Mouse (Mus musculus): ENCODE results near the gene Ttc7.

The Ttc7 gene

GRCm38 (mm10) chr17:87314530-87314946 lies 31.9 kb downstream of the Ttc7 start:
- DNase-seq (ENCODE audit: low spot score in 2 of 2) = no peak

DNA sequence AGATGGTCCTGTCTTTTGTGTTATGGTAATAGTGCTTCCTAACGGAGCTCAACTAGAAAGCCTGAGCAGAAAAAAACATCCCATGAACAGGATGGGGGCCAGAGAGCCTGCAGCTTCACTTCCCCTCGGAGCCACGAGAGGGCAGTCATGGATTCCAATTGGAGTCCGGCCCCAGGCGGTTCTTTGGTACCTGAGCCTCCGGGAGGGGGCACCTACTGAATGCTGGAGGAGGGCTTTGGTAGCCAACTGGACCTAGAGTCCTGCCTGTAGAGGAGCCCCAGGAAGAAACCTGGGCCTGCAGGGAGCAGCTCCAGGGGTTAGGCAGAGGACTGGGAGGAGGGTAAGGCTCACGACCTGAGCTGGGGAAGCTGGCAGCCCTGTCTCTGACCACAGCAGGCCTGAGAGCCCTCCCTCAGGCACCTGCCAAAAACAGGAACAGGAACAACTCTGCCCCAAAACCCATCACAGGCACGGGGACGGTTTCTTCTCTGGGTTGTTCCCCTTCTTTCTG lies 32.4 kb downstream of the Ttc7 start:
- peak; percentile 88 to 95 for DNase-seq (ENCODE audit: low spot score in 2 of 2)

- DNase-seq (ENCODE audit: low spot score in 2 of 2) = no peak
Observed at GRCm38 (mm10) chr17:87315891-87316763, 33.4 kb downstream of the Ttc7 start.

DNA sequence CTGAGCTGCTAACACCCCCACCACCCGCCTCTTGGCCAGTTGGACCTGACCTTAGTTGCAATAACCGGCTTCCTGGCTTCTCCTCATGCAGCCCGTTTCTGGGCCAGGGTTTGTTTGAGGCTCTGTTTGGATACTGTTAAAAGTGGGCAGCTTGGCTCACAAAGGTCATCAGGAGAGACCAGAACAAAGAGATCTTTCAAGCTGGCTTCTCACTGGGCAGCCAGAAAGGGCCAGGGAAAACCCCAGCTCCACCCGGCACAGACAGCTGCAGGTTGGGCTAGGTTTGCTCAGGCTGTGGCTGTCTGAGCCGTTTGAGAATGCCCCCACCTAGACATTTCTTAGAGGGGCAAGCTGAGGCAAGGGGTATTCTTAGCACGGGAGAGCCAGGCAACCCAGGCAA lies 34.6 kb downstream of the Ttc7 start:
- DNase-seq (ENCODE audit: low spot score in 2 of 2) = no peak

GRCm38 (mm10) chr17:87317947-87318346 lies 35.3 kb downstream of the Ttc7 start:
- DNase-seq (ENCODE audit: low spot score in 2 of 2) = no peak

DNA sequence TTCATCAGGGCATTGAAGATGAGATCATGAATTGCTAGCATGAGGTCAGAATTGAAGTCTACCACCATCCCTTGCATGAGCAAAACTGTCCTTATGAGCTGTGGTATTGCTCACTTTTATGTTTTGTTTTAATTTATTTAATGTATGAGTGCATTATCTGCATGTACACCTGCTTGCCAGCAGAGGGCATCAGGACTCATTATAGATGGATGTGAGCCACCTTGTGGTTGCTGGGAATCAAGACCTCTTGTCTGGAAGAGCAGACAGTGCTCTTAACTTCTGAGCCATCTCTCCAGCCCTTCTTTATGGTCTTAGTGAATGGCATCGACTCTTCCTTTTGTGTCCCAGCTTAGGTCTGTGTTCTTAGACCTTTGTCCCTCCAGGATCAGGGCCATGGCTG lies 39.0 kb downstream of the Ttc7 start:
- no peak for DNase-seq (ENCODE audit: low spot score in 2 of 2)

- DNase-seq (ENCODE audit: low spot score in 2 of 2) = no peak
Observed at GRCm38 (mm10) chr17:87323215-87323614, 40.5 kb downstream of the Ttc7 start.

- DNase-seq (ENCODE audit: low spot score in 2 of 2) = no peak
Observed at GRCm38 (mm10) chr17:87325501-87325900, 42.8 kb downstream of the Ttc7 start.

DNA sequence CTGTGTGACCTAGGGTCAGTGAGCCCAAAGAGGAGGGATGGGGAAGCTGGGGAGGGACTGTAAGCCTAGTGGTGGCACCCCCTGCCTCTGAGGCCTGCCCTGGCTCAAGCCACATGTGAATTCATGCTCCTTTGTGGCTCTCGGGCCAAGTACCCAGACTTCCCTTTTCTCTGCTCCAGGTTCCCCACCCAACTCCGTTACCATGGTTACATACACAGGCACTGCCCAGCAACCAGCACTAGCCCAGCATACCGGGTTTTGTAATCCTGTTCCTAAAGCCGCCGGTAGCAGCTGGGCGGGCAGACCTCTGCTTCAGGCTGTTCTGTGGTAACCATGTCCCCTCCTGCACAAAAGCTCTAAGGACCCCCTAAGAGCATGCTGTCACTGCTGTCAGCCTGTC lies 44.3 kb downstream of the Ttc7 start:
- no peak for DNase-seq (ENCODE audit: low spot score in 2 of 2)

GRCm38 (mm10) chr17:87327645-87328044 lies 45.0 kb downstream of the Ttc7 start:
- no peak for DNase-seq (ENCODE audit: low spot score in 2 of 2)

DNA sequence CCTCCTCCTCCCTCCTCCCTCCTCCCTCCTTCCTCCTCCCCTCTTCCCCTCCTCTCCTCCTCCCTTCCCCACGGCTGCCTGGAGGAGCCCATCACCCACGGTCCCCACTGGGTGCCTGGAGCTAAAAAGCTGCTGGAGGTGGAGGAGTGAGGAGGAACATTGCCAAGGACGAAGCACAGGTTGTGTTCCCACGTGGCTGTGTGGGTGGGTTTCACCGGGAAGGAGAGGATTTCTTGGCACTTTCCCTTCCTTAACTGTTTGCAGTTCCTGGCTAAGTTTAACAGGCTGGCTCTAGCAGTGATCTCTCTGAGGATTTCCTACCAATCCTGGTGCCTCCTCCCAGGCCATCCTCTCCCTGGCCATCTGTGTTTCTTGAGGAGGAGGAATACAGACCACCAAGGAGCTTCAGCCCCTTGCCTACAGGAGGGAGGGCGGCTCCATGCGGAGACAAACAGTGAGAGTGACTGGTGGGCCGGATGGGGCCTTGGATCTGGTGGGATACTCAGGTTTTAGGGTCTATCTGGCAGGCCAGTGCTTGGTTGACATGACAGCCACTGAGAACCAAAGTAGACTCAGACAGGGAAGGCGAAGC lies 45.6 kb downstream of the Ttc7 start:
- no peak for DNase-seq (ENCODE audit: low spot score in 2 of 2)

DNA sequence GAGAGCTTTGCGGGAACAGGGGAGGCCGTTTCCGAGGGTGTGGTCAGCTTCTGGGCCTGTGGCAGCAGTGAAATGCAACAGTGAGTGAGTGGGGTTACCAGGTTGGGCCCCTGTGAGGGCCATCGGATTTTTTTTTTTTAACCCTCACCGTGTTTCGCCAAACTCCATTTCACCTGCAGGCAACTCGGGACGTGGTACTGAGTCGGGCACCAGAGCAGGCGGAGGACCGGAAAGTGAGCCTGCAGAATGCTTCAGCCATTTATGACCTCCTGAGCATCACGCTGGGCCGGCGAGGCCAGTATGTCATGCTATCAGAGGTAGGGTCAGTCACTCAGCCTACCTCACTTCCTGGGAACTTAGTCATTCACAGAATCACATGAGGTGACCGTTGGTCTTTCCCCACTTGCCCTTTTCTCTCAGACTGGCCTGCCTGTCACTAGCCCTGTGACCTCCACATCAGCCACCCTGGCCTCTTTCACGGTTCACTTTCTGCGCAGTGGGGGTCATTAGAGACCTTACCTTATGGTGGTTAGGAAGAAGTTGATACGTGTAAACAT lies 46.5 kb downstream of the Ttc7 start:
- DNase-seq (ENCODE audit: low spot score in 2 of 2) = no peak

DNA sequence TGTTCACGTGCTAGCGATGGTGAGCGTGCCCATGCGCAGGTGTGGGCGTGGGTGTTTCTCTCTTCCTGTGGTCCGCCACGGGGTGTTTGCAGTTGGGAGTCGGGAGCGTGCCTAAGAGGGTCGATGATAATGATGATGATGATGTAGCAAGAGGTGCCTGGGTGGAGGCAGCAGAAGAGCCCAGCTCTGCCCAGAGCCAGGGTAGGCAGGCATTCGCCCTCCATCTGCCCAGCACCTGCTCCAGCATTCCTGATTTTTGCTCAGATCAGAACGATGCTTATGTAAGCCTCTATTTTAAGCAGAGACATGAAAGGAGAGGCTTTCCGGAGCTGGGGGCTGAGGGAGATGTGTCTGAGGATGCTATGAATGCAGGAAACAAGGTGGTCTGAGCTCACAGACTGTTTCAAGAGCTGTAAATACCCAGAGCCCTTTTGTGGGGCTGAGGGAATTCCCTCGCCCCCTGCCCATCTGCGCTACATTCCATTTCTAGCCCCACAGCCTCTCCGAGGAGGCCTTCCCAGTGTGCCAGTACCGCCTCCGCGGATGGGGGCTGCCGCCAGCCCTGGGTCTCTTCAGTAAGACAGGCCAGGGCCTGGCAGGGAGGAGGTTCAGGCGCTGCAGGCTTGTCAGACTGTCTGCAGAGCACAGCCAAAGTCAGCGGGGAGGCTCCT lies 47.7 kb downstream of the Ttc7 start:
- DNase-seq (ENCODE audit: low spot score in 2 of 2) = no peak

DNA sequence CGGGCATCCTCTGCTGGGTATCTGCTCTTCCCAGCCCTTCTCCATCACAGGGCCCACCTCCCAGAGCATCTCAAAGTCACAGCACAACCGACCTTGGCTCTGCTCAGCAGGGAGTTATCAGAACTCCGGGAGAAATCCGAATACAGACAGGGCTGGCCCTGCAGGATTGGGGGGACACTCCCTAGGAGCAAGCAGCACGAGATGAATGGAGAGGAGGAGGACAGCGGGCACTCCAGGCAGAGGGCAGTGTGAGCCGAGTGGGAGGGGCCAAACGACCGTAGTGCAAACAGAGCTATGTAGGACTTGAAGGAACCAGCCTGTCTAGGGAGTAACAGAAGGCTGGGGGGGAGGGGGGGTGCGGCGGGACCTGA lies 48.2 kb downstream of the Ttc7 start:
- DNase-seq (ENCODE audit: low spot score in 2 of 2) = no peak

GRCm38 (mm10) chr17:87331336-87332141 lies 48.9 kb downstream of the Ttc7 start:
- DNase-seq (ENCODE audit: low spot score in 2 of 2) = no peak

- no peak for DNase-seq (ENCODE audit: low spot score in 2 of 2)
Observed at GRCm38 (mm10) chr17:87332142-87332815, 49.6 kb downstream of the Ttc7 start.

- DNase-seq (ENCODE audit: low spot score in 2 of 2) = no peak
Observed at GRCm38 (mm10) chr17:87332887-87333286, 50.2 kb downstream of the Ttc7 start.

DNA sequence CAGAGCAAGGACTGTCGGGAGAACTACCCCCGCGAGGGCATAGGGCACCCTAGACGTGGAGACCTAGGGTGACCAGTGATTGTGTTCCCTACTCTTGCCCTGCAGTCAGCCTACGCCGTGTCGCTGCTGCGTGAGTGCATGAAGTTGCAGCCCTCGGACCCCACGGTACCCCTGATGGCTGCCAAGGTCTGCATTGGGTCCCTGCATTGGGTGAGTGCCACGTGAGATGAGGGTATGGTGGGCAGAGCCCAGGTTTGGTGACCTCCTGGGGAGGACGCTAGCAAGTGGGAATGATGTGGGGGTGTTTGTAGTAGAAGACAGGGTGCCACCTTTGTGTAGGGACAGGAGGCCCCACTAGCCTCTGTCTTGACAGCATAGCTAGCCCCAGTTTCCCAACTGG lies 51.5 kb downstream of the Ttc7 start:
- DNase-seq (ENCODE audit: low spot score in 2 of 2) = no peak

DNA sequence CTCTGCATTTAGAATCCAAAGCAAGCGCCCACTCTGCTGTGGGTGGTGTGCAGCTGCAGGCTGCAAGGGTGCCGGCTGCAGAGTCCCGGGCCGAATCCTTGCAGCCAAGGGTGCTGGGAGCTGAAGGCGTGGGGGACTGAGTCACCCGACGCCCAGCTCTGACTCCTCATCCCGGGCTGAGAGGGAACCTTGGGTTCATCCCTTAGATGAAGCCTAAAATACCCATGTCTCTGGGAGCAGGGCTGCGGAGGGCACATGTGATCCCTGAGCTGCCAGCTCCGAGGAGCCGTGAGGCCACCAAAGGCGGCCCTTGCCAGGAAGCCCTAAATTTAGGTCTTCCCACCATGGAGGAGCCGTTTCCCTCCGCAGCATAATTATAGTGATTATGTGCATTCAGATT lies 52.5 kb downstream of the Ttc7 start:
- no peak for DNase-seq (ENCODE audit: low spot score in 2 of 2)

GRCm38 (mm10) chr17:87335727-87336126 lies 53.0 kb downstream of the Ttc7 start:
- DNase-seq (ENCODE audit: low spot score in 2 of 2) = no peak

DNA sequence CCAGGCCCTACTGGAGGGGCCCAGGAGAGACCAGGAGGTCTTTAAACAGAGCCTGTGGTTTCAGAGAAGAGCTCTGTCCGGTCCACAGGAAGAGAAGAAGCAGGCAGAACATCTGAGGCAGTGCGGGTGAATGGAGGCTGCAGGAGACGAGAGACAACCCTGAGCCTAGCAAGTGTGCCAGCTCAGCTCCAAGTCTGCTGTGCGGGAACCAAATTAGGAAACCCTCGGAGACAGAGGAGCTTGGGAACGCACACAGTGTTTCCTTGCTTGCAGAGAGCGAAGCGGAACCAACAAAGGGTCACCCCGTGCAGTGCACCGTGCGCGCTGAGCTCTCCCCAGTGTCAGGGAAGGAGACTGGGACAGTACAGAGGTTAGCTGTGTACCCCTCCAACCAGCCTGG lies 54.2 kb downstream of the Ttc7 start:
- DNase-seq (ENCODE audit: low spot score in 2 of 2) = no peak
